In the genomic region with DNA sequence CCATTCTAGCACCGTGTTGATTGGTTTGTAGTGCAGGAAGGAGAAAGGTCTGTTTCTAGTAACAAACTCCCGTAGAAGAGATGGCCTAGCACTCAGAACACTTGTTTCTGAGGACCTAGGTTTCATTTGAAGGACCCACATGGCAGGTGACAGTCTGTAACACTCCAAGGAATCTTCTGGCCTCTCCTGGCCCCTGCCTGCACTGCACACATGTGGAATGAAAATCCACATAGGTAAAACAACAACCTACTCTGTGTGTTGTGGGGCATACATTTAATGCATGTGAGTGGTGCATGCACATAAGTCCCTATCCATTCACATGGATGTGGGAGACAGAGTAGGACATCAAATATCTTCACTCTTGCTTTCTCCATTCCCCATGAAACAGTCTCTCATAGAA, we compare ENCODE assay signal across 12 mouse cellular contexts.
"Had no signal": no experiment of that assay in that cellular context is flagged by ENCODE, and none has a peak within 500 bp of the region (broad histone marks: within the 10 kb centered on the region; RNA-seq: fewer than 3 reads in every experiment).

No protein-coding gene starts in this region.

- ATAC-seq: inflammation-experienced regulatory T-cells, adult 6 months; intestine, postnatal 0 days; liver, postnatal 0 days; midbrain, embryonic 13.5 days had no signal

- H3K27me3 ChIP-seq: limb, embryonic 12.5 days; liver, embryonic 13.5 days; midbrain, embryonic 13.5 days; stomach, embryonic 15.5 days had no signal

- H3K9me3 ChIP-seq: limb, embryonic 12.5 days; liver, embryonic 13.5 days; midbrain, embryonic 13.5 days; stomach, embryonic 15.5 days had no signal

- H3K27ac ChIP-seq: limb, embryonic 12.5 days; liver, embryonic 13.5 days; midbrain, embryonic 13.5 days; stomach, embryonic 15.5 days had no signal

- H3K4me2 ChIP-seq: limb, embryonic 12.5 days; liver, embryonic 13.5 days; midbrain, embryonic 13.5 days; stomach, embryonic 15.5 days had no signal

- H3K4me3 ChIP-seq: limb, embryonic 12.5 days; liver, embryonic 13.5 days; midbrain, embryonic 13.5 days; stomach, embryonic 15.5 days had no signal

- H3K9ac ChIP-seq: limb, embryonic 12.5 days; liver, embryonic 13.5 days; liver, postnatal 0 days; midbrain, embryonic 13.5 days; stomach, embryonic 15.5 days had no signal

- H3K36me3 ChIP-seq: limb, embryonic 12.5 days; liver, embryonic 13.5 days; midbrain, embryonic 13.5 days; stomach, embryonic 15.5 days had no signal

- H3K4me1 ChIP-seq: limb, embryonic 12.5 days; liver, embryonic 13.5 days; midbrain, embryonic 13.5 days; stomach, embryonic 15.5 days had no signal

- DNase-seq: kidney, adult 8-10 months; liver; liver, embryonic 13.5 days; liver, postnatal 0 days; right cerebral cortex, postnatal 14 days; thymus, adult 2 months; thymus, postnatal 25 days had no signal
